Mouse (Mus musculus): ENCODE results near the gene Dusp16. TPM values are rescaled to one million over a fixed set of nuclear protein-coding genes. Genes with fewer than 3 reads are reported as not detected.
"Not testable (repeated sequence)": the region's sequence is repeated elsewhere in the genome, so short reads cannot be mapped to it uniquely, and the experiment has no call there.

The Dusp16 gene
- polyA plus RNA-seq, 1 experiment from 2014 or later = 4.4 TPM

DNA sequence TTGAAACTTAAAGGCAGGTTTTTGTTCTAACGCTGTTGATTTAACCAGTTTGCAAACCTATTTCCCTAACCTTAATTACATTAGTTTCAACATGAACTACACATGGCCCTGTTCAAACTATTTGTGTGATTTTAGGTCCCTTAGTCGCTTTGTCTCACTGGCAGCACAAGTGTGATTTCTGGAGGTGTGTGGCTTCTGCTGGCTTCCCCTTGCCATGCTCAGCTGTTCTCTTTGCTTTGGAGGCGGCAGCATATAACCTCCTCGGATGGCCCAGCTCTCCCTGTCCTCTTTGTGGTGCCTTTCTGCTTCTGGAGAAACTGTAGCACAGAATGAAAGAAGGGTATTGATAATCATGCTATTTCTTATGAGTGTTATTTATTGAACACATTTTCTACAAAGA is 114.9 kb downstream of the Dusp16 start:
- Histone ChIP-seq H3K9me3 (no peaks in the 10 kb centered on the region), H3K27ac (no peak overlapping the region), H3K4me1 (no peaks in the 10 kb centered on the region), H3K27me3 (replicated peaks) (no peaks in the 10 kb centered on the region), H3K4me3 (no peak overlapping the region), H3K4me2 (no peak overlapping the region), H3K9ac (no peak overlapping the region), H3K36me3 (replicated peaks) (no peaks in the 10 kb centered on the region)
- WGBS = 87% methylated on average over 4 of the region's 4 CpGs
- ATAC-seq (replicated peaks) = no peak

DNA sequence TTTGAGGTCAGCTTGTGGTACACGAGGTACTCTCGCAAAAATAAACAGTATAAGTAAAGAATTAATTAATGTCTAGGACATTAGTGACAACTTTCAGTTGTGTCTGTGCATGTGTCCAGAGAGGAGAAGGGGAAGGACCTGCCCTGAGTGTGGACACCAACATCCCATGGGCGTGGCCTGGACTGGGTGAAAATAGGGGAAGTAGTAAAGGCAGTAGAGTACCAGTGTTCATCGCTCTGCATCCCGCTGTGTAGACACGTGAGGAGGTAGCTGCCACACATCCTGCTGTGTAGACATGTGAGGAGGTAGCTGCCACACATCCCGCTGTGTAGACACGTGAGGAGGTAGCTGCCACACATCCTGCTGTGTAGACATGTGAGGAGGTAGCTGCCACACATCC is 118.7 kb downstream of the Dusp16 start:
- not testable (repeated sequence) for H3K9me3 ChIP-seq; H3K27ac ChIP-seq; H3K4me2 ChIP-seq; ATAC-seq (replicated peaks); H3K27me3 ChIP-seq (replicated peaks); H3K36me3 ChIP-seq (replicated peaks); H3K9ac ChIP-seq; H3K4me1 ChIP-seq; H3K4me3 ChIP-seq
- WGBS = 90% methylated on average over 8 of the region's 8 CpGs

- ATAC-seq (replicated peaks) = no peak
- H3K4me3 ChIP-seq = no peak overlapping the region
Observed at GRCm38 (mm10) chr6:134670881-134671411, 121.5 kb downstream of the Dusp16 start.

GRCm38 (mm10) chr6:134669179-134669865 is 123.1 kb downstream of the Dusp16 start:
- Histone ChIP-seq H3K4me1 (no peaks in the 10 kb centered on the region), H3K36me3 (replicated peaks) (no peaks in the 10 kb centered on the region), H3K27ac (no peak overlapping the region), H3K9me3 (no peaks in the 10 kb centered on the region), H3K4me3 (no peak overlapping the region), H3K4me2 (no peak overlapping the region), H3K9ac (no peak overlapping the region), H3K27me3 (replicated peaks) (no peaks in the 10 kb centered on the region)
- 86% methylated on average over 6 of the region's 6 CpGs for WGBS
- ATAC-seq (replicated peaks) = no peak

More at GRCm38 (mm10) chr6:134670881-134671411, 121.5 kb downstream of the Dusp16 start:
- H3K9me3 ChIP-seq = no peaks in the 10 kb centered on the region
- no peaks in the 10 kb centered on the region for H3K4me1 ChIP-seq
- no peaks in the 10 kb centered on the region for H3K36me3 ChIP-seq (replicated peaks)
- no peak overlapping the region for H3K4me2 ChIP-seq
- WGBS = 59% methylated on average over 4 of the region's 4 CpGs
- H3K27ac ChIP-seq = no peak overlapping the region
- H3K27me3 ChIP-seq (replicated peaks) = no peaks in the 10 kb centered on the region
- no peak overlapping the region for H3K9ac ChIP-seq

- ATAC-seq (replicated peaks) = no peak
- H3K4me2 ChIP-seq = no peak overlapping the region
- WGBS = 93% methylated on average over 2 of the region's 2 CpGs
- no peaks in the 10 kb centered on the region for H3K9me3 ChIP-seq
- no peaks in the 10 kb centered on the region for H3K36me3 ChIP-seq (replicated peaks)
- H3K9ac ChIP-seq = no peak overlapping the region
- H3K4me1 ChIP-seq = no peaks in the 10 kb centered on the region
- H3K27ac ChIP-seq = no peak overlapping the region
- H3K4me3 ChIP-seq = no peak overlapping the region
- no peaks in the 10 kb centered on the region for H3K27me3 ChIP-seq (replicated peaks)
Observed at GRCm38 (mm10) chr6:134668519-134668918, 123.9 kb downstream of the Dusp16 start.

DNA sequence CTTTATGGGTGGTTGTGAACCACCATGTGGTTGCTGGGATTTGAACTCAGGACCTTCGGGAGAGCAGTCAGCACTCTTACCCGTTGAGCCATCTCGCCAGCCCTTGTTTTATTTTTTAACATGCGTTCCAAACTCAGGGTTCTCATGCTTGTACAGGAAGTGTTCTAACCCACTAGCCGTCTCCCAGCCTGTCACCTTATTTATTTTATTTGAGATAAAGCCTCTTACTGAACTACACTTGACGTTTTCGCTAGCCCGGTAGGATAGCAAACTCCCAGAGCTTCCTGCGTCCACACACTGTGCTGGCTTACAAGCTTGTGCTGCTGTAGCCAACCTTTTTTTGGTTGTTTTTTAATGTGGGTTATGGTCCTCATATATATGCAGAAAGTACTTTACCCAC is 126.6 kb downstream of the Dusp16 start:
- no peak overlapping the region for H3K4me3 ChIP-seq

More for the DNA sequence above, 126.6 kb downstream of the Dusp16 start:
- Histone ChIP-seq H3K36me3 (replicated peaks) (no peaks in the 10 kb centered on the region), H3K27ac (no peak overlapping the region), H3K4me2 (no peak overlapping the region), H3K27me3 (replicated peaks) (no peaks in the 10 kb centered on the region), H3K9me3 (no peaks in the 10 kb centered on the region), H3K9ac (no peak overlapping the region), H3K4me1 (no peaks in the 10 kb centered on the region)
- ATAC-seq (replicated peaks) = no peak
- WGBS = 86% methylated on average over 9 of the region's 9 CpGs

Other genes with a start within 250 kb of the Dusp16 start
- 18.8 and 19.5 TPM in 2 replicates for gene Lrp6, start 225.7 kb downstream of the Dusp16 start, polyA plus RNA-seq (2015; fragmentation: Nextera tagmentation; extraction: Ambion mirVana)
- gene Mansc1, start 160.1 kb downstream of the Dusp16 start, polyA plus RNA-seq (2015; fragmentation: Nextera tagmentation; extraction: Ambion mirVana) = 1.1 TPM in 2 replicates
- 48.6 and 49.7 TPM in 2 replicates for gene Borcs5, start 153.1 kb downstream of the Dusp16 start, polyA plus RNA-seq (2015; fragmentation: Nextera tagmentation; extraction: Ambion mirVana)
- gene Crebl2, start 37.5 kb upstream of the Dusp16 start, polyA plus RNA-seq (2015; fragmentation: Nextera tagmentation; extraction: Ambion mirVana) = 4.6 and 5.6 TPM in 2 replicates
- 40.1 and 44.0 TPM in 2 replicates for gene Gpr19, start 106.0 kb upstream of the Dusp16 start, polyA plus RNA-seq (2015; fragmentation: Nextera tagmentation; extraction: Ambion mirVana)
- 24.4 and 25.3 TPM in 2 replicates for gene Cdkn1b, start 127.8 kb upstream of the Dusp16 start, polyA plus RNA-seq (2015; fragmentation: Nextera tagmentation; extraction: Ambion mirVana)
- 3.9 and 4.4 TPM in 2 replicates for gene Apold1, start 189.1 kb upstream of the Dusp16 start, polyA plus RNA-seq (2015; fragmentation: Nextera tagmentation; extraction: Ambion mirVana)
- 76.2 and 77.9 TPM in 2 replicates for gene Ddx47, start 219.0 kb upstream of the Dusp16 start, polyA plus RNA-seq (2015; fragmentation: Nextera tagmentation; extraction: Ambion mirVana)

Measured in midbrain, embryonic 15.5 days (tissue).